Mouse (Mus musculus) urinary bladder, postnatal 36 days (tissue): ENCODE measurements around the gene Ttc16.
A peak's percentile ranks its signal among the peaks of the same experiment; 100 is the strongest.

Source experiments
- DNase-seq, 2 experiments: peaks; one replicate each; pipeline ENCODE4 v3.0.0; 2022; ENCODE audit warnings: low spot score in 2 of 2, mixed read lengths in 1 of 2

Ttc16 gene

GRCm38 (mm10) chr2:32718761-32719160 is 56.7 kb downstream of the Ttc16 start:
- DNase-seq, result no peak

GRCm38 (mm10) chr2:32714987-32715425 is 60.4 kb downstream of the Ttc16 start:
- peak in 1 of 2 experiments; percentile 43 for DNase-seq

- no peak for DNase-seq
Observed at GRCm38 (mm10) chr2:32714117-32714986, 61.1 kb downstream of the Ttc16 start.

- peak; percentile 91 to 93 for DNase-seq
Observed at GRCm38 (mm10) chr2:32712934-32713817, 62.3 kb downstream of the Ttc16 start, which contains the start of gene Cdk9. TSS of gene Cdk9 (minus strand) at chr2:32713076.

- DNase-seq, result peak; percentile 94
Observed at GRCm38 (mm10) chr2:32712586-32712933, 62.9 kb downstream of the Ttc16 start.

GRCm38 (mm10) chr2:32712108-32712551 is 63.3 kb downstream of the Ttc16 start:
- peak; percentile 66 to 72 for DNase-seq

GRCm38 (mm10) chr2:32711301-32712056 is 64.0 kb downstream of the Ttc16 start:
- no peak for DNase-seq

GRCm38 (mm10) chr2:32710425-32710824 is 65.0 kb downstream of the Ttc16 start:
- DNase-seq, result no peak

GRCm38 (mm10) chr2:32709521-32710137 is 65.8 kb downstream of the Ttc16 start:
- no peak for DNase-seq

GRCm38 (mm10) chr2:32708643-32709042 is 66.8 kb downstream of the Ttc16 start:
- DNase-seq, result no peak
